Mouse (Mus musculus): ENCODE data around the gene Baz2b. TPM values are rescaled to one million over a fixed set of nuclear protein-coding genes. Genes with fewer than 3 reads are reported as not detected.

Gene Baz2b
- polyA plus RNA-seq, 1 experiment from 2014 or later, result 41.9 TPM

GRCm38 (mm10) chr2:60045995-60046394 is 163.6 kb downstream of the Baz2b start:
- Histone ChIP-seq H3K27ac (replicated peaks) (peak overlapping the region; percentile 37; the same call in 1 of the 2 replicates), H3K36me3 (peaks cover 6% of the 10 kb centered on the region; the same call in 1 of the 2 replicates), H3K4me2 (no peak overlapping the region), H3K9me3 (no peaks in the 10 kb centered on the region), H3K27me3 (replicated peaks) (no peaks in the 10 kb centered on the region), H3K9ac (no peak overlapping the region), H3K4me3 (no peak overlapping the region), H3K4me1 (peaks cover 44% of the 10 kb centered on the region)
- no peak for ATAC-seq (ENCODE audit: extremely low read depth, insufficient number of reproducible peaks, low FRiP score, low TSS enrichment)
- 24% methylated on average over 1 of the region's 1 CpGs for WGBS

- H3K4me1 ChIP-seq, result peaks cover 33% of the 10 kb centered on the region
- H3K27ac ChIP-seq (replicated peaks), result no peak overlapping the region
- no peak overlapping the region for H3K9ac ChIP-seq
- no peak overlapping the region for H3K4me2 ChIP-seq
- peaks cover 6% of the 10 kb centered on the region; the same call in 1 of the 2 replicates for H3K36me3 ChIP-seq
- H3K9me3 ChIP-seq, result no peaks in the 10 kb centered on the region
- H3K27me3 ChIP-seq (replicated peaks), result no peaks in the 10 kb centered on the region
- ATAC-seq (ENCODE audit: extremely low read depth, insufficient number of reproducible peaks, low FRiP score, low TSS enrichment), result no peak
- H3K4me3 ChIP-seq, result no peak overlapping the region
These were observed 164.7 kb downstream of the Baz2b start for GRCm38 (mm10) chr2:60044988-60045387.

GRCm38 (mm10) chr2:60044540-60044939 is 165.1 kb downstream of the Baz2b start:
- Histone ChIP-seq H3K9me3 (no peaks in the 10 kb centered on the region), H3K27ac (replicated peaks) (no peak overlapping the region), H3K36me3 (peaks cover 6% of the 10 kb centered on the region; the same call in 1 of the 2 replicates), H3K4me1 (peaks cover 29% of the 10 kb centered on the region), H3K27me3 (replicated peaks) (no peaks in the 10 kb centered on the region), H3K4me2 (no peak overlapping the region), H3K9ac (no peak overlapping the region), H3K4me3 (no peak overlapping the region)
- ATAC-seq (ENCODE audit: extremely low read depth, insufficient number of reproducible peaks, low FRiP score, low TSS enrichment), result no peak
- 79% methylated on average over 2 of the region's 2 CpGs for WGBS

- WGBS, result 68% methylated on average over 12 of the region's 12 CpGs
- Histone ChIP-seq H3K4me3 (no peak overlapping the region), H3K9ac (no peak overlapping the region), H3K4me1 (peaks cover 28% of the 10 kb centered on the region), H3K36me3 (peaks cover 6% of the 10 kb centered on the region; the same call in 1 of the 2 replicates), H3K4me2 (no peak overlapping the region), H3K9me3 (no peaks in the 10 kb centered on the region), H3K27ac (replicated peaks) (0 out of 2 replicates have a peak overlapping the region, but pooled peaks have one; percentile 24), H3K27me3 (replicated peaks) (no peaks in the 10 kb centered on the region)
- no peak for ATAC-seq (ENCODE audit: extremely low read depth, insufficient number of reproducible peaks, low FRiP score, low TSS enrichment)
These were observed 166.9 kb downstream of the Baz2b start for GRCm38 (mm10) chr2:60042699-60043098.

GRCm38 (mm10) chr2:60041485-60042274 is 168.0 kb downstream of the Baz2b start:
- Histone ChIP-seq H3K27ac (replicated peaks) (no peak overlapping the region), H3K36me3 (peaks cover 6% of the 10 kb centered on the region; the same call in 1 of the 2 replicates), H3K4me1 (peaks cover 34% of the 10 kb centered on the region), H3K9ac (no peak overlapping the region), H3K27me3 (replicated peaks) (no peaks in the 10 kb centered on the region), H3K4me3 (no peak overlapping the region), H3K4me2 (no peak overlapping the region), H3K9me3 (no peaks in the 10 kb centered on the region)
- 80% methylated on average over 4 of the region's 4 CpGs for WGBS
- no peak for ATAC-seq (ENCODE audit: extremely low read depth, insufficient number of reproducible peaks, low FRiP score, low TSS enrichment)

GRCm38 (mm10) chr2:60040162-60040561 is 169.5 kb downstream of the Baz2b start:
- no peak overlapping the region for H3K4me3 ChIP-seq

GRCm38 (mm10) chr2:60037011-60037551 is 172.6 kb downstream of the Baz2b start:
- Histone ChIP-seq H3K27ac (replicated peaks) (peak overlapping the region; percentile 51), H3K4me2 (peak overlapping the region; percentile 76), H3K27me3 (replicated peaks) (no peaks in the 10 kb centered on the region), H3K36me3 (no peaks in the 10 kb centered on the region; the same call in 1 of the 2 replicates), H3K9ac (peak overlapping the region; percentile 67), H3K4me3 (peak overlapping the region; percentile 48), H3K9me3 (no peaks in the 10 kb centered on the region), H3K4me1 (peaks cover 20% of the 10 kb centered on the region)
- ATAC-seq (ENCODE audit: extremely low read depth, insufficient number of reproducible peaks, low FRiP score, low TSS enrichment), result no peak
- WGBS, result 24% methylated on average over 19 of the region's 19 CpGs

More at GRCm38 (mm10) chr2:60040162-60040561, 169.5 kb downstream of the Baz2b start:
- no peak for ATAC-seq (ENCODE audit: extremely low read depth, insufficient number of reproducible peaks, low FRiP score, low TSS enrichment)
- Histone ChIP-seq H3K27me3 (replicated peaks) (no peaks in the 10 kb centered on the region), H3K9me3 (no peaks in the 10 kb centered on the region), H3K9ac (no peak overlapping the region), H3K36me3 (peaks cover 6% of the 10 kb centered on the region; the same call in 1 of the 2 replicates), H3K4me1 (peaks cover 25% of the 10 kb centered on the region), H3K4me2 (no peak overlapping the region), H3K27ac (replicated peaks) (no peak overlapping the region)
- 88% methylated on average over 3 of the region's 3 CpGs for WGBS

GRCm38 (mm10) chr2:60036361-60036760 is 173.3 kb downstream of the Baz2b start:
- 74% methylated on average over 3 of the region's 3 CpGs for WGBS
- Histone ChIP-seq H3K4me3 (no peak overlapping the region), H3K27ac (replicated peaks) (no peak overlapping the region), H3K4me1 (peaks cover 13% of the 10 kb centered on the region), H3K36me3 (no peaks in the 10 kb centered on the region; the same call in 1 of the 2 replicates), H3K9me3 (no peaks in the 10 kb centered on the region), H3K27me3 (replicated peaks) (no peaks in the 10 kb centered on the region), H3K4me2 (peak overlapping the region; percentile 76), H3K9ac (no peak overlapping the region)
- no peak for ATAC-seq (ENCODE audit: extremely low read depth, insufficient number of reproducible peaks, low FRiP score, low TSS enrichment)

- 93% methylated on average over 3 of the region's 3 CpGs for WGBS
These were observed 178.6 kb downstream of the Baz2b start for GRCm38 (mm10) chr2:60030991-60031390.

GRCm38 (mm10) chr2:60029020-60029419 is 180.6 kb downstream of the Baz2b start:
- H3K4me2 ChIP-seq, result no peak overlapping the region
- no peak overlapping the region for H3K27ac ChIP-seq (replicated peaks)
- peaks cover 11% of the 10 kb centered on the region; the same call in 1 of the 2 replicates for H3K36me3 ChIP-seq
- 87% methylated on average over 5 of the region's 5 CpGs for WGBS
- H3K27me3 ChIP-seq (replicated peaks), result no peaks in the 10 kb centered on the region
- no peak overlapping the region for H3K9ac ChIP-seq
- peaks cover 10% of the 10 kb centered on the region for H3K4me1 ChIP-seq
- no peaks in the 10 kb centered on the region for H3K9me3 ChIP-seq
- ATAC-seq (ENCODE audit: extremely low read depth, insufficient number of reproducible peaks, low FRiP score, low TSS enrichment), result no peak
- no peak overlapping the region for H3K4me3 ChIP-seq

More at GRCm38 (mm10) chr2:60030991-60031390, 178.6 kb downstream of the Baz2b start:
- Histone ChIP-seq H3K4me2 (no peak overlapping the region), H3K27ac (replicated peaks) (no peak overlapping the region), H3K36me3 (peaks cover 11% of the 10 kb centered on the region; the same call in 1 of the 2 replicates), H3K4me3 (no peak overlapping the region), H3K4me1 (peaks cover 4% of the 10 kb centered on the region), H3K9ac (no peak overlapping the region), H3K9me3 (no peaks in the 10 kb centered on the region), H3K27me3 (replicated peaks) (no peaks in the 10 kb centered on the region)
- ATAC-seq (ENCODE audit: extremely low read depth, insufficient number of reproducible peaks, low FRiP score, low TSS enrichment), result no peak

- ATAC-seq (ENCODE audit: extremely low read depth, insufficient number of reproducible peaks, low FRiP score, low TSS enrichment), result no peak
- no peak overlapping the region for H3K4me2 ChIP-seq
- WGBS, result 86% methylated on average over 5 of the region's 5 CpGs
- H3K4me3 ChIP-seq, result no peak overlapping the region
- no peak overlapping the region for H3K9ac ChIP-seq
- no peak overlapping the region for H3K27ac ChIP-seq (replicated peaks)
- peaks cover 11% of the 10 kb centered on the region; the same call in 1 of the 2 replicates for H3K36me3 ChIP-seq
- H3K4me1 ChIP-seq, result peaks cover 10% of the 10 kb centered on the region
- no peaks in the 10 kb centered on the region for H3K9me3 ChIP-seq
- no peaks in the 10 kb centered on the region for H3K27me3 ChIP-seq (replicated peaks)
These were observed 182.5 kb downstream of the Baz2b start for GRCm38 (mm10) chr2:60027166-60027565.
